Mouse (Mus musculus) bone marrow, adult 2 months (tissue): ENCODE data around the gene Cnksr1.

ENCODE experiments used
- CTCF ChIP-seq: fragments of 200-500 bp; IDR thresholded peaks from 2 replicates; pipeline ENCODE4 v1.5.1; 2011; ENCODE audit warnings: low read length, control low read depth; ENCODE audit not compliant: control insufficient read depth, insufficient read depth
- POLR2A ChIP-seq: fragments of 200-500 bp; IDR thresholded peaks from 2 replicates; pipeline ENCODE4 v1.6.1; 2011; ENCODE audit warnings: low read depth, mild to moderate bottlenecking, control low read depth, low read length, borderline replicate concordance; ENCODE audit not compliant: control insufficient read depth

DNA sequence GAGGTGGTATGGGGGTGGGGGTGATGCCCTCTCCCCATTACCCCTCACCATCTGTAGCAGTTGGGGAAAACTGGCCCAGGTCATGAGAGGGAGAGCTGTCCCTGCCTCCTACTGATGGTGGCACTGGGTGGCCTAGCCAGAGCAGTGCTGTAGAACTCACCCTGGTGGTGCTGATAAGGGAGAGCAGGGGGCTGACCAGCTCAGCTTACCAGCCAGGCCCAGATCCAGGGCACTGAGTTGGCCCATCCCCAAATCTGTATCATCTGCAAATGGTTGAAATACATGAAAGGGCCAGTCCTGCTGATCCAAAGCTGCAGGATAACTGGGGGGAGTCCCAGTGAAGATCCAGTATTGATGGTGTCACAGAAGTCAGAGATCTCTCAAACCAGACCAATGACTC, 56.4 kb downstream of the Cnksr1 start:
- TF ChIP-seq CTCF (peak; percentile 25; the same call in 1 of the 2 replicates), POLR2A (no peak)
